Mouse (Mus musculus): ENCODE measurements around the gene Olfr315. TPM values are rescaled to one million over a fixed set of nuclear protein-coding genes. Genes with fewer than 3 reads are reported as not detected.
"Not testable (repeated sequence)": the region's sequence is repeated elsewhere in the genome, so short reads cannot be mapped to it uniquely, and the experiment has no call there.

Gene Olfr315
- not detected in 2 replicates for polyA plus RNA-seq (2014; fragmentation: Nextera tagmentation; extraction: Ambion mirVana)

DNA sequence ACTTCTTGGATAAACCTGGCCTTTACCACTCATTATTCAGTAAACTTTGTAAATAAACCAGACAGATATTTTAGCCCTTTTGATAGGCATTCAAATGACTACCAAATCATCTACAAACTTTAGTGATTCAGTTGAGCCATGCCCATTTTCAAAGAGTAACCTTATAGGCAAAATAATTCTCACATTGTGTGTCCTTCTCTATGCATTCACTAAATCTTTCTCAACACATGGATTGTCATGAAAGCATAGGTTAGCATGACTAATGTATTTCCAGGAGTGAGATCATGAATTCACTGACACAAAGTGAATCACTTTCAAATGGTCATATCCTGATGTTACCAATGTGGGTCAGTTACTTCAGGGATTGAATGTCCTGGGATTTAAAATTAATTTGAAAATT, at the start of gene Olfr315:
Gene Olfr315, plus strand, starts transcription at position 301 of the 400 bp plus-strand sequence.
- ATAC-seq (replicated peaks; ENCODE audit: insufficient number of reproducible peaks, low FRiP score, low TSS enrichment, low read depth), result no peak
- no peaks in the 10 kb centered on the region for H3K27me3 ChIP-seq (ENCODE audit: control insufficient read depth, insufficient read depth, low read length)

DNA sequence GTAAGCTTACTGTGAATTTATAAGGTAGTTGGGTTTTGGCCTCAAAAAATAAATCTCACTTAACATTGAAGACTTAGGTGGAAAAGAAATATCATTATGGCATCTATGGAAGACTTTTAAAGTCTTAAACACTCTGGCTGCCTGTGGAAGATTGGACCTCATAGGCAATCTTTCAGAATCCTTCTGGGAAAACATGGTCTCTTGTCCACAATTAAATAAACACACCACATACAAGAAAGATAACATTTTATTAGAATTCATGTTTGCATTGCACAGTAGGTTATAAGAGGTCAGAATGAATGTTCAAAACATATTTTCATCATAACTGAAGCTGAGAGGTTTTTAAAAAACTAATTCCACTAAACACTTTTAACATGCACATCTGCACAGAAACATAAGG, 49.1 kb upstream of the Olfr315 start, which contains the start of gene Olfr318:
Gene Olfr318, minus strand, starts transcription at position 101 of the 400 bp plus-strand sequence.
- H3K4me2 ChIP-seq (ENCODE audit: low read depth, low read length), result no peak within 1 kb of the TSS
- H3K9ac ChIP-seq (replicated peaks; ENCODE audit: low read length), result no peak within 1 kb of the TSS
- H3K36me3 ChIP-seq (replicated peaks; ENCODE audit: control insufficient read depth, insufficient read depth, low read depth, low read length), result no peaks in the 10 kb centered on the region
- DNase-seq (ENCODE audit: low spot score), result no peak
- H3K27ac ChIP-seq (replicated peaks; ENCODE audit: low read depth, low read length), result no peak within 1 kb of the TSS
- no peaks in the 10 kb centered on the region for H3K4me1 ChIP-seq (ENCODE audit: control insufficient read depth, insufficient read depth, low read length)
- no peaks in the 10 kb centered on the region for H3K9me3 ChIP-seq (replicated peaks; ENCODE audit: control insufficient read depth, low read length)
- H3K4me3 ChIP-seq (ENCODE audit: low read depth, low read length), result no peak within 1 kb of the TSS
- H3K27me3 ChIP-seq (ENCODE audit: control insufficient read depth, insufficient read depth, low read length), result no peaks in the 10 kb centered on the region
- ATAC-seq (replicated peaks; ENCODE audit: insufficient number of reproducible peaks, low FRiP score, low TSS enrichment, low read depth), result no peak

More for the DNA sequence above, at the start of gene Olfr315:
- Histone ChIP-seq H3K4me2 (ENCODE audit: low read depth, low read length) (no peak within 1 kb of the TSS), H3K9ac (replicated peaks; ENCODE audit: low read length) (no peak within 1 kb of the TSS), H3K36me3 (replicated peaks; ENCODE audit: control insufficient read depth, insufficient read depth, low read depth, low read length) (no peaks in the 10 kb centered on the region), H3K4me1 (ENCODE audit: control insufficient read depth, insufficient read depth, low read length) (no peaks in the 10 kb centered on the region), H3K4me3 (ENCODE audit: low read depth, low read length) (no peak within 1 kb of the TSS), H3K9me3 (replicated peaks; ENCODE audit: control insufficient read depth, low read length) (no peaks in the 10 kb centered on the region), H3K27ac (replicated peaks; ENCODE audit: low read depth, low read length) (no peak within 1 kb of the TSS)
- DNase-seq (ENCODE audit: low spot score), result no peak

DNA sequence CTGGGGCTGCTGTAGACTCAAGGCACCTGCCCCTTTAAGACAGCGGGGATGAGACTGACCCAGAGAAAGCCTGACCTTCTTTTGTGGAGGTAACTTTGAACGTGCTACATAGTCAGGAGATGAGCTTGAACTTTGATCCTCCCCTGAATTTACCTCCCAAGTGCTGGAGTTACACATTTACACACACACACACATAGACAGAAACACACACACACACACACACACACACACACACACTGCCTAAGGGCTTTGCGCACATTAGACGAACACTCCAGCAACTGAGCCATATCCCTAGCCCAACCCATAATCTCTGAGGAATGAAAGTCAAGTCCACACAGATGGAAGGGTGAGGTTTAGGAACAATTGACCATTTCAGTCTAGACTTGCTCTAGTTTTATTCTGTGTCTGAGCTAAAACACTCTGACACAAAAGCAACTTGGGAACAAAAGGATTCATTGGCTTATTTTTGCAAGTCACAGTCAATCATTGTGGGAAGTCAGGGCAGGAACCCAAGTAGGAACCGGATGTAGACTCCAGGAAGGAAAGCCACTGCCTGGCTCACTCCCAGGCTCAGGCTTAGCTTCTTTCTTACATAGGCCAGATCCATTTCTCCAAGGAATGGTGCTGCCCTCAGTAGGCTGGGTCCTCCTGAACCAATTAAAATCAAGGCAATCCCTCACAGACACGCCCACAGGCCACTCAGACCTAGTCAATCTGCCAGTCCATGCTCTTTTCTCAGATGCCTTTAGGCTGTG, 44.9 kb upstream of the Olfr315 start:
- not testable (repeated sequence) for H3K4me3 ChIP-seq (ENCODE audit: low read depth, low read length); DNase-seq (ENCODE audit: low spot score); H3K36me3 ChIP-seq (replicated peaks; ENCODE audit: control insufficient read depth, insufficient read depth, low read depth, low read length); H3K9ac ChIP-seq (replicated peaks; ENCODE audit: low read length); H3K9me3 ChIP-seq (replicated peaks; ENCODE audit: control insufficient read depth, low read length); ATAC-seq (replicated peaks; ENCODE audit: insufficient number of reproducible peaks, low FRiP score, low TSS enrichment, low read depth); H3K4me2 ChIP-seq (ENCODE audit: low read depth, low read length); H3K27me3 ChIP-seq (ENCODE audit: control insufficient read depth, insufficient read depth, low read length); H3K4me1 ChIP-seq (ENCODE audit: control insufficient read depth, insufficient read depth, low read length); H3K27ac ChIP-seq (replicated peaks; ENCODE audit: low read depth, low read length)
- 81% methylated on average over 6 of the region's 6 CpGs for WGBS

DNA sequence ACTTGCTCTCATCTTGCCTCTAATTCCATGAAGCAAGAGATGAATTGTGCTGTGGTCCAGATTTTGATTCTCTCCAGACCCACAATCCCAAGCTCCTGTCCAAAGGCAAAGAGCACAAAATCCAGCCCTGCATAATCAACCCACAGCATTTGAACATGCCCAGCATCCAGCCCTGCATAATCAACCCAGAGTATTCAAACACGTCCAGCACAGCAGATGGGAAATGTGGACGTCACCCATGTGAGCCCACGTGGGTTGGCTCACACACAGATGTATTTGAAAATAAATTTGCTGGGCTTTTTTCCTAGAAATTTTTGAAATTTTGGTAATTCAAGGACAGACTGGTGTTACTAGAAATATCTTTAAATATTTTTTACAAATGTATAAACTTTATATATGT, 39.6 kb upstream of the Olfr315 start:
- H3K4me2 ChIP-seq (ENCODE audit: low read depth, low read length), result no peak overlapping the region
- ATAC-seq (replicated peaks; ENCODE audit: insufficient number of reproducible peaks, low FRiP score, low TSS enrichment, low read depth) (no peak), DNase-seq (ENCODE audit: low spot score) (no peak)
- no peaks in the 10 kb centered on the region for H3K27me3 ChIP-seq (ENCODE audit: control insufficient read depth, insufficient read depth, low read length)
- no peaks in the 10 kb centered on the region for H3K36me3 ChIP-seq (replicated peaks; ENCODE audit: control insufficient read depth, insufficient read depth, low read depth, low read length)
- H3K4me3 ChIP-seq (ENCODE audit: low read depth, low read length), result no peak overlapping the region
- no peaks in the 10 kb centered on the region for H3K9me3 ChIP-seq (replicated peaks; ENCODE audit: control insufficient read depth, low read length)
- no peaks in the 10 kb centered on the region for H3K4me1 ChIP-seq (ENCODE audit: control insufficient read depth, insufficient read depth, low read length)
- 63% methylated on average over 3 of the region's 3 CpGs for WGBS
- H3K9ac ChIP-seq (replicated peaks; ENCODE audit: low read length), result no peak overlapping the region
- no peak overlapping the region for H3K27ac ChIP-seq (replicated peaks; ENCODE audit: low read depth, low read length)

DNA sequence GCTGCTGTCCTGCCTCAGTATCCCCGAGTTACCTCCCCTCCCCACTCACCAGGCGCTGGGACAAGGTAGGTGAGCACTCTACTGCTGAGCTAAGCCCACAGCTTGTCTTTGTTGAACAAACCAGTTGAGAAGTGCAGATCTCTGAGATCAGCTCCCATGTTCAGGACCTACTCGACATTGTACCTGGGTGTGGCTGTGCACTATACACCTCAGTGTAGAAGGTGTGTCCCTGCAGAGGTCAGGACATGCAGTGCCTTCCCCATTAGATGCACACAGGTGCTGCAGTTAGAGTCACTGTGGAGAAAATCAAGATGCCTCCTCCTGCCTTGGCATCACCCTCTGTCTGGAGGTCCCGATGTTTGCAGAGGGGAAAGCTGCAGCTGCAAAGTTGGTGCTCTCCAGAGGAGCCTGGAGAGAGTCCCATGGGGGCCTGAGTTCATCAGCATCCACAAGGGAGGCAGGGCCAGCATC, 34.2 kb upstream of the Olfr315 start, which contains the start of gene Olfr317:
Gene Olfr317, minus strand, starts transcription at position 421 of the 471 bp plus-strand sequence.
- WGBS, result 76% methylated on average over 4 of the region's 4 CpGs
- ATAC-seq (replicated peaks; ENCODE audit: insufficient number of reproducible peaks, low FRiP score, low TSS enrichment, low read depth), result no peak
- Histone ChIP-seq H3K27me3 (ENCODE audit: control insufficient read depth, insufficient read depth, low read length) (no peaks in the 10 kb centered on the region), H3K9ac (replicated peaks; ENCODE audit: low read length) (no peak within 1 kb of the TSS), H3K9me3 (replicated peaks; ENCODE audit: control insufficient read depth, low read length) (no peaks in the 10 kb centered on the region), H3K4me2 (ENCODE audit: low read depth, low read length) (no peak within 1 kb of the TSS), H3K36me3 (replicated peaks; ENCODE audit: control insufficient read depth, insufficient read depth, low read depth, low read length) (no peaks in the 10 kb centered on the region), H3K4me3 (ENCODE audit: low read depth, low read length) (no peak within 1 kb of the TSS), H3K27ac (replicated peaks; ENCODE audit: low read depth, low read length) (no peak within 1 kb of the TSS), H3K4me1 (ENCODE audit: control insufficient read depth, insufficient read depth, low read length) (no peaks in the 10 kb centered on the region)
- no peak for DNase-seq (ENCODE audit: low spot score)

DNA sequence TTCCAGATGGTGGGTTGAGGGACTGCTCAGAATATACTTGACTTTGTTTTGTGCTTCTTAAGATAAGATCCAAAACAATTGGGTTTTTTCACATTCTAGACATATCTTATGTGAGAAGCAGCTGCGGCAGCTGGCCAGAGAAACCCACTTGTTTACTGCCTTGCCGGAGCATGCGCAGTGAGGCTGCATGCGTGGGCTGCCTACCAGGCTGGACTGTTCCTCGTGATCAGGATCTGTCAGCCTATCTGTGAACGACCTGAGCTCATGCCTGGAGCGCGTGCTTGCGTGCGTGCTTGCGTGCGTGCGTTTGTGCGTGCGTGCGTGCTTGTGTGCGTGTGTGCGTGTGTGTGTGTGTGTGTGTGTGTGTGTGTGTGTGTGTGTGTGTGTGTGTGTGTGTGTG, 21.9 kb upstream of the Olfr315 start:
- H3K9me3 ChIP-seq (replicated peaks; ENCODE audit: control insufficient read depth, low read length); H3K27ac ChIP-seq (replicated peaks; ENCODE audit: low read depth, low read length); H3K4me2 ChIP-seq (ENCODE audit: low read depth, low read length); H3K36me3 ChIP-seq (replicated peaks; ENCODE audit: control insufficient read depth, insufficient read depth, low read depth, low read length); H3K27me3 ChIP-seq (ENCODE audit: control insufficient read depth, insufficient read depth, low read length); H3K9ac ChIP-seq (replicated peaks; ENCODE audit: low read length); H3K4me1 ChIP-seq (ENCODE audit: control insufficient read depth, insufficient read depth, low read length); H3K4me3 ChIP-seq (ENCODE audit: low read depth, low read length); ATAC-seq (replicated peaks; ENCODE audit: insufficient number of reproducible peaks, low FRiP score, low TSS enrichment, low read depth); DNase-seq (ENCODE audit: low spot score): not testable (repeated sequence)
- 81% methylated on average over 18 of the region's 18 CpGs for WGBS

DNA sequence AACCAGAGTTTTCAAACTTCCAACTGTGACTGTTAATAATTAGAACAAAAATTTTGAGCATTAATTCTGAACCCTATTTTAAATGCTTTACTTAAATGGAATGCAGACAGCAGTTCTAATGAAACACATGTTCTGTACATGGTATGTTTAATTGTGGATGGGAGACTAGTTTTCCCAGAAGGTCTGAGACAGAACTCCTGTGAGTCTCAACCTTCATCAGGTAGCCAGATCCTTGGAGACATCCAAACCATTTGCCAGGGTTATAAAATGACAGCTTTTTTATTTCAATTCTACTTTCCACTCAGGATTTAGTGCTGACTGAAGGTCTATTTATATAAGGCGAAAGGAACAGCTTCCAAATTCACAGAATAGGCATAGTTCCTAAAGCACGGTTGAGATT, 20.6 kb upstream of the Olfr315 start, which contains the start of gene Olfr316:
Gene Olfr316, plus strand, starts transcription at position 301 of the 400 bp plus-strand sequence.
- H3K4me1 ChIP-seq (ENCODE audit: control insufficient read depth, insufficient read depth, low read length), result no peaks in the 10 kb centered on the region
- H3K4me2 ChIP-seq (ENCODE audit: low read depth, low read length), result no peak within 1 kb of the TSS
- H3K36me3 ChIP-seq (replicated peaks; ENCODE audit: control insufficient read depth, insufficient read depth, low read depth, low read length), result no peaks in the 10 kb centered on the region
- H3K4me3 ChIP-seq (ENCODE audit: low read depth, low read length), result no peak within 1 kb of the TSS
- no peak within 1 kb of the TSS for H3K27ac ChIP-seq (replicated peaks; ENCODE audit: low read depth, low read length)
- no peaks in the 10 kb centered on the region for H3K27me3 ChIP-seq (ENCODE audit: control insufficient read depth, insufficient read depth, low read length)
- 89% methylated on average over 2 of the region's 2 CpGs for WGBS
- DNase-seq (ENCODE audit: low spot score) (no peak), ATAC-seq (replicated peaks; ENCODE audit: insufficient number of reproducible peaks, low FRiP score, low TSS enrichment, low read depth) (no peak)
- no peaks in the 10 kb centered on the region for H3K9me3 ChIP-seq (replicated peaks; ENCODE audit: control insufficient read depth, low read length)
- no peak within 1 kb of the TSS for H3K9ac ChIP-seq (replicated peaks; ENCODE audit: low read length)

DNA sequence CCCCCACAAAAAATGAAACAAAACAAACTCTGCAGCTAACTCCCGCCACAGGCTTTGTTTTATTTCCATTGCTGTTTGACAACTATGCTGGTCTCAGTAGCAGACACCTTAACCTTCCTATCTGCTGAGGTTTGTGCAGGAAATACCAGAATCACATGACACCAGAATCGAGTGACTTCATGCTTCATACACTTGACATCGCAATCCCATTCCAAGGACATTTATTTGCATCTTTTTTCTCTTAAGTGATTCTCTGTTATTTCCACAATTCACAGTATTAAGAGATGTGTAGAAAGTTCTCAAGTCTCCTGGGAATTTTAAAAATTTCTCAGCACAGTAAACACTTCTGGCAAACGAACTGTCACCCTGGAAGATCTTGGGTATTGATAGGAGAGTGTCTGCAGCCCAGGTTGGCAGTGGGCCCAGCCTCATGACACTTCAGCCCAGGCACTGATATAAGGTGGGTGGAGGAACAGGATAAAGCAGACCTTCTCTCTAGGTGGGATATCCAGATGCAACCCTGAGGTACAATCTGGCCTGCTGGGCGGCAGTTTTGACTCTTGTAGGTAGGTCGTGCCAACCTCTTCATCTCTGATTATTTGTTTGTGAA, 9.6 kb downstream of the Olfr315 start, which contains the start of gene Olfr314:
Gene Olfr314, plus strand, starts transcription at position 473 of the 610 bp plus-strand sequence.
- Histone ChIP-seq H3K9ac (replicated peaks; ENCODE audit: low read length) (no peak within 1 kb of the TSS), H3K27ac (replicated peaks; ENCODE audit: low read depth, low read length) (no peak within 1 kb of the TSS), H3K9me3 (replicated peaks; ENCODE audit: control insufficient read depth, low read length) (no peaks in the 10 kb centered on the region), H3K27me3 (ENCODE audit: control insufficient read depth, insufficient read depth, low read length) (no peaks in the 10 kb centered on the region), H3K4me2 (ENCODE audit: low read depth, low read length) (no peak within 1 kb of the TSS), H3K4me3 (ENCODE audit: low read depth, low read length) (no peak within 1 kb of the TSS), H3K4me1 (ENCODE audit: control insufficient read depth, insufficient read depth, low read length) (no peaks in the 10 kb centered on the region), H3K36me3 (replicated peaks; ENCODE audit: control insufficient read depth, insufficient read depth, low read depth, low read length) (no peaks in the 10 kb centered on the region)
- ATAC-seq (replicated peaks; ENCODE audit: insufficient number of reproducible peaks, low FRiP score, low TSS enrichment, low read depth) (no peak), DNase-seq (ENCODE audit: low spot score) (no peak)
- WGBS, result 76% methylated on average over 6 of the region's 6 CpGs
